Mouse (Mus musculus): ENCODE measurements at regions not wholly inside any gene's neighbourhood (a gene's known extent, or its start where the extent isn't known, plus 50 kb on each side); places are given as distances from the start of the nearest gene placed in this dataset.
A peak's percentile ranks its signal among the peaks of the same experiment; 100 is the strongest.

GRCm38 (mm10) chr4:72656206-72656605 lies 196.2 kb downstream of the Aldoart1 start:
- Histone ChIP-seq H3K4me1 (ENCODE audit: insufficient read depth, low read length) (no peaks in the 10 kb centered on the region), H3K27me3 (ENCODE audit: insufficient read depth, low read length) (no peaks in the 10 kb centered on the region), H3K36me3 (ENCODE audit: insufficient read depth, low read length) (no peaks in the 10 kb centered on the region), H3K27ac (ENCODE audit: low read depth, low read length) (no peak overlapping the region), H3K4me3 (ENCODE audit: low read depth, low read length) (no peak overlapping the region), H3K9ac (replicated peaks; ENCODE audit: low read length, poor library complexity, severe bottlenecking) (no peak overlapping the region), H3K9me3 (ENCODE audit: low read length) (no peaks in the 10 kb centered on the region), H3K4me2 (ENCODE audit: low read depth, low read length, poor library complexity, severe bottlenecking) (no peak overlapping the region)
- no peak for TF ChIP-seq CTCF (IDR thresholded peaks at IDR 0.05)
- ATAC-seq (ENCODE audit: low FRiP score) (no peak), DNase-seq (ENCODE audit: low spot score) (no peak)
- 86% methylated on average over 1 of the region's 1 CpGs for WGBS

- Histone ChIP-seq H3K9me3 (ENCODE audit: low read length) (no peaks in the 10 kb centered on the region), H3K4me1 (ENCODE audit: insufficient read depth, low read length) (no peaks in the 10 kb centered on the region), H3K27me3 (ENCODE audit: insufficient read depth, low read length) (no peaks in the 10 kb centered on the region), H3K36me3 (ENCODE audit: insufficient read depth, low read length) (no peaks in the 10 kb centered on the region), H3K27ac (ENCODE audit: low read depth, low read length) (no peak overlapping the region), H3K4me2 (ENCODE audit: low read depth, low read length, poor library complexity, severe bottlenecking) (no peak overlapping the region), H3K4me3 (ENCODE audit: low read depth, low read length) (no peak overlapping the region), H3K9ac (replicated peaks; ENCODE audit: low read length, poor library complexity, severe bottlenecking) (no peak overlapping the region)
- DNase-seq (ENCODE audit: low spot score) (no peak), ATAC-seq (ENCODE audit: low FRiP score) (no peak)
- 62% methylated on average over 1 of the region's 1 CpGs for WGBS
- no peak for TF ChIP-seq CTCF (IDR thresholded peaks at IDR 0.05)
Observed at GRCm38 (mm10) chr4:72647130-72647529, 205.3 kb downstream of the Aldoart1 start.

GRCm38 (mm10) chr4:72629416-72629815 lies 223.0 kb downstream of the Aldoart1 start:
- H3K4me3 ChIP-seq (ENCODE audit: low read depth, low read length) = no peak overlapping the region
- H3K27me3 ChIP-seq (ENCODE audit: insufficient read depth, low read length) = no peaks in the 10 kb centered on the region
- TF ChIP-seq CTCF (IDR thresholded peaks at IDR 0.05) = no peak
- H3K4me1 ChIP-seq (ENCODE audit: insufficient read depth, low read length) = no peaks in the 10 kb centered on the region
- H3K9ac ChIP-seq (replicated peaks; ENCODE audit: low read length, poor library complexity, severe bottlenecking) = no peak overlapping the region
- peaks cover 3% of the 10 kb centered on the region; the same call in 1 of the 2 replicates for H3K9me3 ChIP-seq (ENCODE audit: low read length)
- 15% methylated on average over 3 of the region's 3 CpGs for WGBS
- ATAC-seq (ENCODE audit: low FRiP score) = no peak
- no peak overlapping the region for H3K4me2 ChIP-seq (ENCODE audit: low read depth, low read length, poor library complexity, severe bottlenecking)
- no peak overlapping the region for H3K27ac ChIP-seq (ENCODE audit: low read depth, low read length)
- no peaks in the 10 kb centered on the region for H3K36me3 ChIP-seq (ENCODE audit: insufficient read depth, low read length)
- DNase-seq (ENCODE audit: low spot score) = no peak

GRCm38 (mm10) chr4:72627219-72627930 lies 225.1 kb downstream of the Aldoart1 start:
- peaks cover 3% of the 10 kb centered on the region; the same call in 1 of the 2 replicates for H3K9me3 ChIP-seq (ENCODE audit: low read length)
- H3K4me2 ChIP-seq (ENCODE audit: low read depth, low read length, poor library complexity, severe bottlenecking) = no peak overlapping the region
- no peaks in the 10 kb centered on the region for H3K36me3 ChIP-seq (ENCODE audit: insufficient read depth, low read length)
- no peaks in the 10 kb centered on the region for H3K4me1 ChIP-seq (ENCODE audit: insufficient read depth, low read length)
- 67% methylated on average over 5 of the region's 5 CpGs for WGBS
- no peak for TF ChIP-seq CTCF (IDR thresholded peaks at IDR 0.05)
- DNase-seq (ENCODE audit: low spot score) (no peak), ATAC-seq (ENCODE audit: low FRiP score) (no peak)
- H3K9ac ChIP-seq (replicated peaks; ENCODE audit: low read length, poor library complexity, severe bottlenecking) = no peak overlapping the region
- H3K27ac ChIP-seq (ENCODE audit: low read depth, low read length) = no peak overlapping the region
- H3K4me3 ChIP-seq (ENCODE audit: low read depth, low read length) = no peak overlapping the region
- no peaks in the 10 kb centered on the region for H3K27me3 ChIP-seq (ENCODE audit: insufficient read depth, low read length)

GRCm38 (mm10) chr4:72605107-72605506 lies 247.3 kb downstream of the Aldoart1 start:
- Histone ChIP-seq H3K4me2 (ENCODE audit: low read depth, low read length, poor library complexity, severe bottlenecking) (no peak overlapping the region), H3K27ac (ENCODE audit: low read depth, low read length) (no peak overlapping the region), H3K36me3 (ENCODE audit: insufficient read depth, low read length) (no peaks in the 10 kb centered on the region), H3K4me1 (ENCODE audit: insufficient read depth, low read length) (no peaks in the 10 kb centered on the region), H3K27me3 (ENCODE audit: insufficient read depth, low read length) (no peaks in the 10 kb centered on the region), H3K9me3 (ENCODE audit: low read length) (no peaks in the 10 kb centered on the region), H3K9ac (replicated peaks; ENCODE audit: low read length, poor library complexity, severe bottlenecking) (no peak overlapping the region), H3K4me3 (ENCODE audit: low read depth, low read length) (no peak overlapping the region)
- TF ChIP-seq CTCF (IDR thresholded peaks at IDR 0.05) = no peak
- ATAC-seq (ENCODE audit: low FRiP score) (no peak), DNase-seq (ENCODE audit: low spot score) (peak; percentile 17)
- WGBS = 64% methylated on average over 4 of the region's 4 CpGs

- H3K4me3 ChIP-seq (ENCODE audit: low read depth, low read length) = no peak overlapping the region
- DNase-seq (ENCODE audit: low spot score) = peak; percentile 41
- H3K27ac ChIP-seq (ENCODE audit: low read depth, low read length) = no peak overlapping the region
- H3K36me3 ChIP-seq (ENCODE audit: insufficient read depth, low read length) = no peaks in the 10 kb centered on the region
- no peak for ATAC-seq (ENCODE audit: low FRiP score)
- H3K9ac ChIP-seq (replicated peaks; ENCODE audit: low read length, poor library complexity, severe bottlenecking) = no peak overlapping the region
- no peak for TF ChIP-seq CTCF (IDR thresholded peaks at IDR 0.05)
- H3K4me1 ChIP-seq (ENCODE audit: insufficient read depth, low read length) = no peaks in the 10 kb centered on the region
- no peaks in the 10 kb centered on the region for H3K9me3 ChIP-seq (ENCODE audit: low read length)
- H3K27me3 ChIP-seq (ENCODE audit: insufficient read depth, low read length) = no peaks in the 10 kb centered on the region
- no peak overlapping the region for H3K4me2 ChIP-seq (ENCODE audit: low read depth, low read length, poor library complexity, severe bottlenecking)
- WGBS = 47% methylated on average over 2 of the region's 2 CpGs
Observed at GRCm38 (mm10) chr4:72595494-72595893, 256.9 kb downstream of the Aldoart1 start.

Data from midbrain, postnatal 0 days (tissue).